Mouse (Mus musculus): ENCODE results near the gene Fam189b.

The Fam189b gene

DNA sequence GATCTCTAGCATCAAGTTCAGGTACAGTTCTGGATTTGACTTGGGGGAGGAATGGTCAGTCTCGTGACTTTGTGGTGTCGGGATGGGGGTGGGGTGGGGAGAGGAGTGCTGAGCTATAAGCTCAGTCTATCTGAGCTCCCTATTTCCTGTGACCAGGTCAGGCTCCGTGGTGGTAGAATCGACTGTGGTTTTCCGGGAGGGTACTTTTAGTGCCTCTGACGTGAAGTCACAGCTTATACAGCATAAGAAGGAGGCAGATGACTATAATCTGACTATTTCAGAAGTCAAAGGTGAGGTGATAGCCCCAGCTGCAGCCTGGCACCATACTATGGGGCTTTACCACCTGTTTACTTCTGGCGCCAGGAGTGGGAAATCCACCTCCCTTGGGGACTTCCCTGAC is 48.4 kb downstream of the Fam189b start:
- no peak for DNase-seq

DNA sequence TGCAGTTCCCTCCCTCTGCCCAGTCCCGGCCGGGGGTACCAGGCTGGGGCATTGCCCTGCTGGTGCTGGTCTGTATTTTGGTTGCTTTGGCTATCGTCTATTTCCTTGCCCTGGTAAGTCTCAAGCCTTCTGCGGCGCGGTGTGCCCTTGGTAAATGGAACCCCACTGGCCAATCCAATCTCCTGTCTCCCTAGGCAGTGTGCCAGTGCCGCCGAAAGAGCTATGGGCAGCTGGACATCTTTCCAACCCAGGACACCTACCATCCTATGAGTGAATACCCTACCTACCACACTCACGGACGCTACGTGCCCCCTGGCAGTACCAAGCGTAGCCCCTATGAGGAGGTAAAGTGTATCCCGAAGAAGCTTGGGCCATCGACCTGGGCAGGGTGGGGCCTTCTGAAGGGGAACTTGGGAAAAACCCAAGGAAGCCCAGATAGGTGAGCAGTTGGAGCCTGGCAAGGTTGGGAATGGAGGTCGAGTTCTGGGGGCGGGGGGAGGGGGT is 48.9 kb downstream of the Fam189b start:
- no peak for DNase-seq

DNA sequence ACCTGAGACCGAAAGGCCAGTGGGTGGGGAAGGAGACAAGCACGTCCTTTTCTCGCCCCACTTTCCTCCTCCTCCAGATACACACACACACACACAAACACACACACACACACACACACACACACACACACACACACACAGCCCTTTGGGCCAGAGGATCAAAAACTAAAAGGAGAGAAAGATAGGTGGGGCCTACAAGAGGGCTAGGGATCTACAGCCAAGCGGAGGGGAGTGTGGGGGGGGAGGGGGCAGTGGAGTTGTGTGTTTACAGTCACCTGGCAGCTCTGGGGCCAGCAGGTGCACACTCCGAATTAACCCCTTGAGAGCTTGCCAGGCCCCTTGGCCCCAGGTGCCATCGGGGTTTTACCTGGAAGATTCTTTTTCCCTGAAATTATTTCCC is 49.7 kb downstream of the Fam189b start:
- no peak for DNase-seq

DNA sequence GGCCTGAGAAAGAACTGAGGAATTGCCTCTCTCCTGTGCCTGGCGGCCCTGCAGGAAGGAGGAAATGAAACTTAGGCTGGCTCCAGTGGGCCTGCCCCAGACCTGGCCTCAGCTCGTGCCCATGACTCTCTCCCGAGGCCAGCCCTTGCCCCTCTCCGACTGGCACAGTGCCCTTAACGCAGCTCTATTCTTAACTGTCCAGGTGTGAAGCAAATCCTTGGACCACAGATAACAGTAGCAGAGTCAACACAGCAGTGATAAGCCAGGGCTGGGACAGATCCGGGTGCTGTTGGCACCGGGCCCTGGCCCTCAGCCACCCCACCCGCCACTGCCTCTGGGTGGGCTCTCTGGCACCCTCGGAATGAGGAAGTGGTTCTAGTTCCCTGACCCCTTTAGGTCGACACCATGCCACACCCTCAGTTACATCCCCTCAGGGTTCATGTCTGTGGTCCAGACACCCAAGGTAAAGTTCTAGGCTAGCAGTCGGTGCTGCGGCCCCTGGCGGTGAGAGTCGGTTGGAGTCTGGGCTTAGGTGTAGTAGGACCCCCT is 50.7 kb downstream of the Fam189b start:
- DNase-seq = no peak

DNA sequence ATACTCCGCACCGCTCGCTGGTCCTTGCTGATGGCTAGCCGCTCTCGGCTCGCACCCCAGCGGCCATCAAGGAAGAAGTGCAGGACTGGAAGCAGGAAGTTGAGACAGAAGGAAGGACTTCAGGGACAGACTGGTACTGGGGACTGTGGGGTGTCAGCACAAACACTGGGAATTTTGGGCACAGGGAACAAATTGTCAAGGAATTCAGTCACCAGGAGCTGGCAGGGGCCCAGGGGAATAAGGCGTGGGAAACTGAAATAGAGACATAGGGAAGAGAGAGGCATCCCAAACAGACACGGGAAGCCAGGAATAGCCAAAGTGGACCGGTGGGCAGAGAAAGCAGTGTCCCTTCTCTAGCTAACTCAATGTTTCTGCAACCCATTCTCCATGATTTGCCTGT is 53.6 kb downstream of the Fam189b start:
- DNase-seq = no peak

DNA sequence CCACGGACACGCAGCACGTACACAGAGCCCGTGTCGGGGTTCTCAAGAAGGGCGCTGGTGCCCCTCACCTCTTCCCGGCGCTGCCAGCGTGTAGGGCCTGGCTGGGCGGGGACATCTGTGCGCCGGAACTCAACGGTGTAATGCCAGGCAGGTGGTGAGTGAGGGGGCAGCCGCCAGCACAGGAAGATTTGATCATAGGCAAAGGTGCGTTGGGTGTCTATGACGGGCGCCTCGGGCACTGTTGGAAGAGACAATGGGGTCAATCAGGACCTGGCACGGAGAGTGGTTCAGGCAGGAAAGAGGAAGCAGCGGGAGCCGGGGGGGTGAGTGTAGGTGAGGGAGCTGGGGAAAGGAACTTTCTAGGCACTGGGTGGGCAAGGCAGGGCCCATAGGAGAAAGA is 54.7 kb downstream of the Fam189b start:
- DNase-seq = no peak

DNA sequence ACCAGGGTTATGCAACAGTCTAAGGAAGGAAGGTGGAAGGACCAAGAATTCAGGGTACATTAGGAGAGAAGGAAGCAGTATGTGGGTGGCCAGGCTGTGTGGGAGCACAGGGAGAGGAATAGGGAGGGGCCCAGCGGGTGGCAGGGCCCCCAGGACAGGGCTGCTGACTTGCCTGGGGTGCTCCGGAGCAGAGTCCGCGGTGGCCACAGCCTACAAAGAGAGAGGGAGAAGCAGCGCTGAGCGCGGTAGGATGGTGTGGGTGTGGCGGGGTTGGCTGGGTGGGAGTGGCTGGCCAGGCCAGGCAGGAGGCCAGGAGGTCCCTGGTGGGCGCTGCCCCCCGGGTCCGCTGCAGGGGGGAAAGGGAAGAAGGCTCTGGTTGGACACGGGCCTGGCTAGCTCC is 55.6 kb downstream of the Fam189b start:
- no peak for DNase-seq

All from thymus, postnatal 36 days (tissue).